Mouse (Mus musculus) kidney, embryonic 14.5 days (tissue): ENCODE data around the gene Dusp19. TPM values are rescaled to one million over a fixed set of nuclear protein-coding genes. Genes with fewer than 3 reads are reported as not detected.

Source experiments
- ATAC-seq: fragments of 200-750 bp; cut with Nextera tagmentation; 2 replicates; pipeline ENCODE4 v1.8.0; 2017; ENCODE audit warnings: moderate number of reproducible peaks, mild to moderate bottlenecking, moderate TSS enrichment, moderate library complexity; ENCODE audit not compliant: low FRiP score, low TSS enrichment
- H3K27ac ChIP-seq: fragments of 300-500 bp; sonication (generic); 2 replicates; pipeline ENCODE4 v1.5.1; 2014; ENCODE audit warnings: low read depth, mild to moderate bottlenecking, low read length, moderate library complexity, mixed read lengths
- H3K27me3 ChIP-seq: fragments of 300-500 bp; sonication (generic); 2 replicates; pipeline ENCODE4 v1.6.1; 2014; ENCODE audit warnings: mild to moderate bottlenecking, low read length; ENCODE audit not compliant: control insufficient read depth, insufficient read depth
- H3K36me3 ChIP-seq: fragments of 300-500 bp; sonication (generic); 2 replicates; pipeline ENCODE4 v1.6.1; 2014; ENCODE audit warnings: low read length, mixed read lengths; ENCODE audit not compliant: control insufficient read depth, insufficient read depth
- H3K4me1 ChIP-seq: fragments of 300-500 bp; sonication (generic); 2 replicates; pipeline ENCODE4 v1.6.1; 2014; ENCODE audit warnings: low read length, mixed read lengths; ENCODE audit not compliant: control insufficient read depth, insufficient read depth
- H3K4me2 ChIP-seq: fragments of 300-500 bp; sonication (generic); replicated peaks from 2 replicates; pipeline ENCODE4 v1.6.1; 2014; ENCODE audit warnings: low read depth, mild to moderate bottlenecking, low read length
- H3K4me3 ChIP-seq: fragments of 300-500 bp; sonication (generic); 2 replicates; pipeline ENCODE4 v1.5.1; 2014; ENCODE audit warnings: mild to moderate bottlenecking, low read length
- H3K9ac ChIP-seq: fragments of 300-500 bp; sonication (generic); 2 replicates; pipeline ENCODE4 v1.6.1; 2014; ENCODE audit warnings: low read depth, mild to moderate bottlenecking, low read length, moderate library complexity
- H3K9me3 ChIP-seq: fragments of 300-500 bp; sonication (generic); 2 replicates; pipeline ENCODE4 v1.6.1; 2016; ENCODE audit warnings: low read length; ENCODE audit not compliant: control insufficient read depth
- WGBS: fragments of 180-500 bp; shearing (Covaris S2); extraction: QIAGEN DNeasy Blood & Tissue Kit; methylation state at CpG from one replicate; pipeline ENCODE4 v1.1.7; 2014; 5-methylcytosine and 5-hydroxymethylcytosine counted together
- polyA plus RNA-seq: library from polyadenylated mRNA; unstranded; fragments of >200 nt; fragmentation: Nextera tagmentation; extraction: Ambion mirVana; gene quantifications from 2 replicates; pipeline ENCODE4 v1.2.1, GENCODE M21; 2014

Gene Dusp19
- polyA plus RNA-seq, 1 experiment from 2014 or later: 20.5 TPM

DNA sequence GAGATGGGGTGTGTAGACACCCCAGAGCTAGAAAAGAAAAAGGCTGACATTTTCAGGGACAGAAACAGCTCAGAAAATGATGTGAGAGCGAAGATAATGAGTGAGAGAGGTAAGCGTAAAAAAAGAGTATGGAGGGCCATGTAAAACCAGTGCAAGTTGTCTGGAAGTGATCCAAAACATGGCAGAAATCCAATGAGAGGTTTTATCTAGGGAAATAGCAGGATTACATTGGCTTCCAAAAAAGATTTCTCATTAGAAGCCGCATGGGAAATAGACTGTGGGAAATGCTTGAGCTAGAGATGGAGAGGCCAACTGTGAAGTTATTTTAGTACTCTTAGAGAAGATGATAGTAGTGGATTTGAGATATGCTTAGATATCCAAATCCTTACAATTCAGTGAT is 5.1 kb downstream of the Dusp19 start:
- Histone ChIP-seq H3K4me2 (no peak overlapping the region), H3K27me3 (no peaks in the 10 kb centered on the region), H3K4me1 (peaks cover 3% of the 10 kb centered on the region), H3K27ac (no peak overlapping the region), H3K4me3 (no peak overlapping the region), H3K9me3 (0 out of 2 replicates have a peak, but pooled peaks cover 2% of the 10 kb centered on the region), H3K9ac (no peak overlapping the region), H3K36me3 (peaks cover 20% of the 10 kb centered on the region; the same call in 1 of the 2 replicates)
- whole genome bisulfite sequencing: 92% methylated on average over 3 of the region's 3 CpGs
- ATAC-seq: no peak

DNA sequence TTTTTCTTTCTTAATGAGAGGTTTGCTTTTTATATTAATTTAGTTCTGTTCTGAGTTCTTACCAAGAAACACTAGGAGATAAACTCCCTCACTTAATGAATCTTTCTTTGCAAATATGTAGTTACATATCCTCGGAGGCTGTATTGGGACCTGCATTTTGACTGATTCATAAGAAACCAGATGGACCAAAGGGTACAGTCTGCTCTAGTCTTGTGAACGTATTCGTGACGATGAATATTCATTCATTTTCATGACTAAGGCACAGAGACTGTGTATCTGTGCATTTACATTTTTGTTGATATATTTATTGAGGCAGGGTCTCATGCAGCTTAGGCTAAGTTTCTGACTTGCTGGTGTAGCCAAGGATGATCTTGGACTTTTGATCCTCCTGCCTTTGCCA is 7.7 kb downstream of the Dusp19 start:
- no peaks in the 10 kb centered on the region for H3K4me1 ChIP-seq
- no peak overlapping the region for H3K9ac ChIP-seq
- H3K4me3 ChIP-seq: no peak overlapping the region
- H3K36me3 ChIP-seq: peaks cover 20% of the 10 kb centered on the region; the same call in 1 of the 2 replicates
- H3K4me2 ChIP-seq: no peak overlapping the region
- no peaks in the 10 kb centered on the region for H3K27me3 ChIP-seq
- H3K27ac ChIP-seq: no peak overlapping the region
- 0 out of 2 replicates have a peak, but pooled peaks cover 2% of the 10 kb centered on the region for H3K9me3 ChIP-seq
- no peak for ATAC-seq
- 96% methylated on average over 4 of the region's 4 CpGs for WGBS

DNA sequence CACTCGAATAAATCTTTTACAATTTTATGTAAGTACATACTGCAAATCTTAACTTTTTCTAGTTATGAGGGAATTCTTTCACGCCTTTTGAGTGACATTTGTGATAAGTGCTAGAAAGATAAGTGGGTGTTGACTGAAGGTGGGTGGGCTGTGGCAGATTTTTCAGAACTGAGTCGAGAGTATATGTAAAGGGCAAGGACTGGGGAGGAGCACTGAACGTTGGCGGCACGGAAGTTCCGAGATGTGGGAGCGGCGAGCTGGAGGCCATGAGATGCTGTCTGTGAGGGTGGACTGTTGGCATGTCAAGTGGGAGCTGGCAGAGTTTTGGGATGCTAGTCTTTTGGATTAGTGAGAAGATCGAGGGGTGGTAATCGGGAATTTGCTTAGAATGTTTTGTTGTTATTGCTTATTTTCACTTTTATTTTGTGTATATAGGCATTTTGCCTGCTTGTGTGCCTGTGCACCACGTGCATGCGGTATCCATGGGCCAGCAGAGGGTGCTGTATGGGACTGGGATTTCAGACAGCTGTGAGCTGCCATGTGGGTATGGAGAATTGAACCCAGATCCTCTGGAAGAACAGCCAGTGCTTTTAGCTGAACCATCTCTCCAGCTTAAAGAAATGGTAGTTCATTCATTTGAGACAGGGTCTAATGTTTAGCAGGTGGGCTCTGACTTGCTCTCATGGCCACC is 15.6 kb downstream of the Dusp19 start:
- no peak overlapping the region for H3K9ac ChIP-seq
- H3K4me1 ChIP-seq: no peaks in the 10 kb centered on the region
- no peak overlapping the region for H3K4me3 ChIP-seq
- ATAC-seq: no peak
- H3K27ac ChIP-seq: no peak overlapping the region
- H3K36me3 ChIP-seq: no peaks in the 10 kb centered on the region
- no peaks in the 10 kb centered on the region for H3K27me3 ChIP-seq
- H3K9me3 ChIP-seq: no peaks in the 10 kb centered on the region
- 92% methylated on average over 13 of the region's 13 CpGs for WGBS
- H3K4me2 ChIP-seq: no peak overlapping the region

DNA sequence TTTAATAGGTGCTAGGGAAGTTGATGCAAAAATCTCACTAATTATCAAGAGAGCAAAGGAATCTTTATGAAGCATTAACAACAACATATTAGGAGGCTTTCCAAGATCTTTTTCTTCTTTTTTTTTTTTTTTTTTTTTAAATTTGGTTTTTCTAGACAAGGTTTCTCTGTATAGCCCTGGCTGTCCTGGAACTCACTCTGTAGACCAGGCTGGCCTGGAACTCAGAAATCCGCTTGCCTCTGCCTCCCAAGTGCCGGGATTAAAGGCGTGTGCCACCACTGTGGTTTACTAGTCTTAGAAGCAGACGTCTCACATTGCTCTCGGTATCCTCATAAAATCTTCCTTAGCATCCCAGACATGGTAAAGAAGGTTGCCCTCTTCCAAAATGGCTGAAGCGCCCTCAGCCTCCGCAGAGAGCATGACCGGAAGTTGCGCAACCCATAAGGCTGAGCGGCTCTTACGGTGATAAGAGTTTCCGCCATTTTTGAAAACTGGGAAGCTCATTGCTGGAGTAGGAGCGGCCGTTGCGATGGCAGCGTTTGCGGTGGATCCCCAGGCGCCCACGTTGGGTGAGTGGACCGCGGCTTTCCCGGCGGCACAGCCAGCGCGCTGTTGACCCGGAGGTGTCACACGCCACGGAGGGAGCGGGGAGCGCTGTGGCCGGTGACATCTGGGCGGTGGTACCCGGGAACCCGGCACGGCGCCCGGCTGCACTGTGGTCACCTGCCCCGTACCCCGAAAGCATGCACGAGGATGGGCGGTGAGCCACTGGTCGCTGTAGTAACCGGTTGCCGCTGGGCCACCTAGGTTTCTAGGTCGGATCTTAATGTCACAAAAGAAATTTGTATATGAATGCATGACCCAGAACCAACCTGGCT is 21.8 kb downstream of the Dusp19 start:
- peak overlapping the region; percentile 49 for H3K4me2 ChIP-seq
- H3K9me3 ChIP-seq: no peaks in the 10 kb centered on the region
- H3K9ac ChIP-seq: peak overlapping the region; percentile 67
- H3K36me3 ChIP-seq: peaks cover 9% of the 10 kb centered on the region; the same call in 1 of the 2 replicates
- H3K27me3 ChIP-seq: no peaks in the 10 kb centered on the region
- peak overlapping the region; percentile 67 for H3K4me3 ChIP-seq
- no peak overlapping the region for H3K27ac ChIP-seq
- H3K4me1 ChIP-seq: 0 out of 2 replicates have a peak, but pooled peaks cover 4% of the 10 kb centered on the region
- ATAC-seq: peak; percentile 98
- WGBS: under 1% methylated on average over 45 of the region's 45 CpGs

DNA sequence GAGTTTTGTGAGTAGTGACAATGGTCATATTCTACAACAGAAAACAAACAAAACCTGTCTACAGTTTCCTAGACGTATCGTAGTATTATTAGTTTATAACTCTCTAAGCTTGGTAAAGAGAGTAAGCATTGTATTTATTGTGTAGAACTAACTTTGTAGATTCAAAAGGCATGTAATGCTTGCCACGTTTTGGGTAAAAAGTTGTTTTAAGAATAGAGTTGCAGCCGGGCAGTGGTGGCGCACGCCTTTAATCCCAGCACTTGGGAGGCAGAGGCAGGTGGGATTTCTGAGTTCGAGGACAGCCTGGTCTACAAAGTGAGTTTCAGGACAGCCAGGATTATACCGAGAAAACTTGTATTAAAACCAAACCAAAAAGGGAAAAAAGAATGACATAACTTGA is 22.6 kb downstream of the Dusp19 start:
- Histone ChIP-seq H3K4me2 (peak overlapping the region; percentile 49), H3K27me3 (no peaks in the 10 kb centered on the region), H3K9me3 (no peaks in the 10 kb centered on the region), H3K9ac (peak overlapping the region; percentile 67), H3K4me1 (0 out of 2 replicates have a peak, but pooled peaks cover 4% of the 10 kb centered on the region), H3K27ac (no peak overlapping the region), H3K4me3 (peak overlapping the region; percentile 67), H3K36me3 (peaks cover 17% of the 10 kb centered on the region; the same call in 1 of the 2 replicates)
- no peak for ATAC-seq
- WGBS: 12% methylated on average over 8 of the region's 8 CpGs

DNA sequence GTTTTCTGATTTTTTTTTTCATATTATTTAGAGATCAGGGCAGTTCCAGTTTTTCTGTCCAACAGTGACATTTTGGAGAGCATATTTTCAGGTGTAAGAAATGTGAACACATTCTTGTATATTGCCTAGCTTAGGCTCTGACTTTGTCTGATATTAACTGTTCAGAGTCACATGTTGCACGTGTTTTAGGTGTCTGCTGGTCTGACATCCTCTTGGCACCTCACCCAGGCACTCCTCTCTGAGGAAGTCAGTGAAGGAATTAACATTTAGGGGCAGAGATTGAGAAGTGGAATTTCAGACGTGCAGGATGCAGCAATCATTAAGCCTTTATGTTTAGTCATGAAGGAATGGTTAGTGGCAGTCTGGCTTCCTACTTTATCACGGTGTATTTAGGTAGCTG is 23.0 kb downstream of the Dusp19 start:
- H3K4me3 ChIP-seq: peak overlapping the region; percentile 67
- no peak overlapping the region for H3K27ac ChIP-seq
- peaks cover 20% of the 10 kb centered on the region; the same call in 1 of the 2 replicates for H3K36me3 ChIP-seq
- no peaks in the 10 kb centered on the region for H3K27me3 ChIP-seq
- H3K9me3 ChIP-seq: no peaks in the 10 kb centered on the region
- H3K4me2 ChIP-seq: peak overlapping the region; percentile 49
- H3K9ac ChIP-seq: no peak overlapping the region
- H3K4me1 ChIP-seq: 0 out of 2 replicates have a peak, but pooled peaks cover 4% of the 10 kb centered on the region
- ATAC-seq: no peak
- 68% methylated on average over 3 of the region's 3 CpGs for WGBS

DNA sequence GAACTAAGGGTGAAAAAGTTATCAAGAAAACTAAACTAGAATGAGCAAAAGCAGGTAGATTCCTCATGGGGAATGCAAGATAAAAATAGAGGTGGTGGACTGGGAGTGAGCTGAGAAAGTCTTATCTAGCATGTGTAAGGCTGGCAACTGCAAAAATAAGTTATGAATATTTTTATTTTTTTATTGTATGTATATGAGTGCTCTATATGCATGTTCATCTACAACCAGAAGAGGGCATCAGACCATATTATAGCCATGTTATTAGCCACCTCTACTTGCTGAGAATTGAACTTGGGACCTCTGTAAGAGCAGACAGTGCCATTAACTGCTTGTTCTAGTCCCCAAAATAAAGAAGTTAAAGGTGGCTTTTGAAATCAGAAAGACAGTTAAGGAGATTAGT is 44.6 kb downstream of the Dusp19 start:
- Histone ChIP-seq H3K27ac (no peak overlapping the region), H3K36me3 (peaks cover 14% of the 10 kb centered on the region), H3K9ac (no peak overlapping the region), H3K9me3 (no peaks in the 10 kb centered on the region), H3K27me3 (no peaks in the 10 kb centered on the region), H3K4me1 (no peaks in the 10 kb centered on the region), H3K4me3 (no peak overlapping the region), H3K4me2 (no peak overlapping the region)
- no peak for ATAC-seq

DNA sequence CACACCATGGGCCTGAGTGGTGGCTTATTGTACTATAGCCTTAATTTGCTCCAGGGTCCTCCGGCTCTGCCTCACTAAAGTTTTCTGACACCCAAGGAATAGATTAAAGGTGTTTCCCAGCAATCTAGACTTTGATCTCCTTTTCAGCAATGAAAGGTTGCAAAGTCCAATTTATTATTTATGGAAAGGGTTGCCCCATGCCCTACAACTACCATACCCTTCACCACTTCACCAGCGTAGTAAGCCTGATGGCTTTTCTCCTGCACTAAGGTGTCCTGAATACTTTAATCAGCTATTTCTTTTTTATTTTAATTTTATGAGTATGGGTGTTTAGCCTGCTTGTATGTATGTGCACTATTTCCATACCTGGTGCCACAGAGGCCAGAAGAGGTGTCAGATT is 45.8 kb downstream of the Dusp19 start:
- no peaks in the 10 kb centered on the region for H3K4me1 ChIP-seq
- ATAC-seq: no peak
- WGBS: 95% methylated on average over 2 of the region's 2 CpGs
- H3K9ac ChIP-seq: no peak overlapping the region
- no peaks in the 10 kb centered on the region for H3K27me3 ChIP-seq
- H3K27ac ChIP-seq: no peak overlapping the region
- no peaks in the 10 kb centered on the region for H3K9me3 ChIP-seq
- peaks cover 13% of the 10 kb centered on the region for H3K36me3 ChIP-seq
- H3K4me3 ChIP-seq: no peak overlapping the region
- no peak overlapping the region for H3K4me2 ChIP-seq
